Mouse (Mus musculus): Measurements from ENCODE around the gene Gm13941.

- TF ChIP-seq POLR2A (IDR thresholded peaks at IDR 0.05; ENCODE audit: low read depth, low read length) (no peak), CTCF (IDR thresholded peaks at IDR 0.05; ENCODE audit: extremely low read depth, insufficient read depth, insufficient read length, insufficient replicate concordance) (no peak)
Observed at GRCm38 (mm10) chr2:111105882-111106281, at the start of gene Gm13941.
